Mouse (Mus musculus) lung, postnatal 0 days (tissue): Measurements from ENCODE around the gene Rgmb.

ENCODE experiments used
- CTCF ChIP-seq: IDR thresholded peaks from 2 replicates; pipeline ENCODE4 v1.5.1; 2016; ENCODE audit warnings: antibody characterized with exemption, mild to moderate bottlenecking
- EP300 ChIP-seq: IDR thresholded peaks from 2 replicates; pipeline ENCODE4 v1.6.1; 2016; ENCODE audit warnings: antibody characterized with exemption, mild to moderate bottlenecking, control low read depth

DNA sequence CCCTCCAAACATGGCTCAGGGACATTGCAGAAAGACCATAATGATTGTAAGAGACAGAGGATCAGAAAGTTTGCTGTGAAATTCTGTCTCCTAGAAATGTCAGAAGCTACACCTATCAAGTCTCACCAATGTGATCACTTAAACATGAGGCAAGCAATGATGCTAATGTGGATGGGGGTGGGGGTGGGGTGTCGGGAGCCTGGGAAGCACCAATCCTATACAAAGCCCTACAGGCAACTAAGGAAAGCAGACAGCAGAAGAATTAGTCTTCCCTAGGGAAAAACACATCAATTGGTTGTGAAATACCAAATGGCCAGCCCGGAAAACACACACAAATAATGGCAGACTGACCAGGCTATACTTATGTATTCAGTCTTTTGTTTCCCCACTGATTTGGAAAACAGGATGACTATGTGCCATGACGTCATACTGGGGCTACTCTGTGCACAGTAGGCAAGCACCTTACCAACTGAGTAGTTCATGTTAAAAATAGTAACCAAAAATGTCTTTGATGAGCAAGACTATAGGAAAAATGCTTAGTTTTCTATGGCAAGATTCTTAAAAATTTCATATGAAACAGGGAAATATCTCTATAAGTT, 31.5 kb downstream of the Rgmb start:
- TF ChIP-seq CTCF, result no peak
- TF ChIP-seq EP300, result no peak
